35 mouse cellular contexts compared by ENCODE assay signal in genomic region chr7:34246870-34247499, GRCm38 (mm10). TPM values are rescaled to one million over a fixed set of nuclear protein-coding genes. Genes with fewer than 3 reads are reported as not detected.
"Had no signal": no experiment of that assay in that cellular context is flagged by ENCODE, and none has a peak within 500 bp of the region (broad histone marks: within the 10 kb centered on the region; RNA-seq: fewer than 3 reads in every experiment).

No protein-coding gene starts in this region.

- H3K27me3 ChIP-seq: heart, embryonic 13.5 days; heart, embryonic 15.5 days; hindbrain, embryonic 13.5 days; hindbrain, embryonic 15.5 days; limb, embryonic 12.5 days; liver, embryonic 13.5 days had no signal

- H3K4me2 ChIP-seq: heart, embryonic 11.5 days; heart, embryonic 13.5 days; heart, embryonic 15.5 days; hindbrain, embryonic 13.5 days; hindbrain, embryonic 15.5 days; limb, embryonic 12.5 days; liver, embryonic 11.5 days; liver, embryonic 13.5 days had no signal

- H3K9ac ChIP-seq: heart, embryonic 13.5 days; heart, embryonic 15.5 days; hindbrain, embryonic 13.5 days; hindbrain, embryonic 15.5 days; limb, embryonic 12.5 days; liver, embryonic 13.5 days had no signal

- DNase-seq: gastrocnemius, adult 2 months; gastrocnemius, postnatal 14 days; gastrocnemius, postnatal 36 days; heart, adult 11 months; heart, adult 2 months; heart, postnatal 14 days; heart, postnatal 36 days; kidney, adult 11 months; kidney, adult 8-10 months; kidney, postnatal 10 days; kidney, postnatal 25 days; kidney, postnatal 4 days; liver; liver, embryonic 13.5 days had no signal

- H3K4me1 ChIP-seq: heart, embryonic 13.5 days; heart, embryonic 15.5 days; hindbrain, embryonic 13.5 days; hindbrain, embryonic 15.5 days; limb, embryonic 10.5 days; limb, embryonic 12.5 days; liver, embryonic 13.5 days had no signal

- H3K27ac ChIP-seq: gastrocnemius, adult 2 months; heart, adult 2 months; heart, embryonic 13.5 days; heart, embryonic 15.5 days; hindbrain, embryonic 13.5 days; hindbrain, embryonic 15.5 days; hindbrain, postnatal 0 days; layer of hippocampus, adult 2 months; left cerebral cortex, adult 2 months; limb, embryonic 10.5 days; limb, embryonic 12.5 days; liver, embryonic 13.5 days had no signal

- H3K4me3 ChIP-seq: gastrocnemius, adult 2 months; heart, adult 2 months; heart, embryonic 13.5 days; heart, embryonic 15.5 days; hindbrain, embryonic 13.5 days; hindbrain, embryonic 15.5 days; layer of hippocampus, adult 2 months; left cerebral cortex, adult 2 months; limb, embryonic 10.5 days; limb, embryonic 12.5 days; liver, embryonic 13.5 days had no signal

- H3K9me3 ChIP-seq: heart, embryonic 13.5 days; heart, embryonic 15.5 days; hindbrain, embryonic 13.5 days; hindbrain, embryonic 15.5 days; limb, embryonic 10.5 days; limb, embryonic 12.5 days; liver, embryonic 13.5 days had no signal

RNA-seq across cellular contexts. Expression of gene Gm6096, which starts 3.9 kb away (rescaled TPM):
- total RNA-seq: gastrocnemius, adult 2 months; gastrocnemius, postnatal 14 days; gastrocnemius, postnatal 36 days; heart, adult 2 months; heart, postnatal 14 days; heart, postnatal 36 days; hematopoietic stem cell, adult 5-6 weeks; hindbrain, postnatal 0 days; layer of hippocampus, adult 2 months; layer of hippocampus, postnatal 10 days; layer of hippocampus, postnatal 25 days; left cerebral cortex, adult 2 months; left cerebral cortex, postnatal 14 days; left cerebral cortex, postnatal 36 days had no signal
- polyA plus RNA-seq: gonadal fat pad, adult 2 months; heart, adult 2 months; heart, postnatal 0 days; hindbrain, embryonic 13.5 days; hindbrain, embryonic 15.5 days; hindbrain, postnatal 0 days; intestine, embryonic 14.5 days; intestine, embryonic 16.5 days; kidney, embryonic 14.5 days; limb, embryonic 10.5 days; liver, embryonic 11.5 days; liver, embryonic 13.5 days had no signal
